Mouse (Mus musculus) cortical plate, adult 2 months (tissue): ENCODE measurements around the gene Otog.

ENCODE experiments used
- CTCF ChIP-seq: fragments of 200-500 bp; IDR thresholded peaks from 2 replicates; pipeline ENCODE4 v1.5.1; 2011; ENCODE audit warnings: mild to moderate bottlenecking, control low read depth, low read length; ENCODE audit not compliant: insufficient read depth; ENCODE audit errors: extremely low read depth
- POLR2A ChIP-seq: fragments of 200-500 bp; IDR thresholded peaks from 2 replicates; pipeline ENCODE4 v1.6.1; 2011; ENCODE audit warnings: mild to moderate bottlenecking, low read length, control low read depth; ENCODE audit not compliant: insufficient read depth; ENCODE audit errors: extremely low read depth

GRCm38 (mm10) chr7:46208131-46208530 lies 32.7 kb upstream of the Otog start:
- TF ChIP-seq POLR2A (no peak), CTCF (no peak)
